Mouse (Mus musculus) adrenal gland, postnatal 4 days (tissue): ENCODE data around the gene Rdh5. TPM values are rescaled to one million over a fixed set of nuclear protein-coding genes. Genes with fewer than 3 reads are reported as not detected.

Source experiments
- DNase-seq, 2 experiments: peaks; one replicate each; pipeline ENCODE4 v3.0.0; 2021 to 2022; ENCODE audit warnings: low spot score in 2 of 2, mixed read lengths in 2 of 2
- total RNA-seq, 2 experiments: library from RNA; stranded (reverse); gene quantifications; 2 replicates each; pipeline ENCODE4 v1.2.3; 2021

Gene Rdh5
- total RNA-seq, 2 experiments from 2014 or later, result 13.5 to 24.2 TPM

GRCm38 (mm10) chr10:128931441-128931840 lies 8.8 kb upstream of the Rdh5 start:
- DNase-seq, result no peak

GRCm38 (mm10) chr10:128929638-128930378 lies 7.1 kb upstream of the Rdh5 start:
- no peak for DNase-seq

GRCm38 (mm10) chr10:128928356-128928755 lies 5.7 kb upstream of the Rdh5 start:
- no peak for DNase-seq

GRCm38 (mm10) chr10:128923935-128924334 lies 1.2 kb upstream of the Rdh5 start, which contains the start of gene Bloc1s1:
Bloc1s1 (minus strand) TSS chr10:128924035.
- DNase-seq, result no peak

GRCm38 (mm10) chr10:128923013-128923691 lies 464 bp upstream of the Rdh5 start:
- peak; percentile 91 to 97 for DNase-seq

- DNase-seq, result no peak
Observed at GRCm38 (mm10) chr10:128921883-128922821, 536 bp downstream of the Rdh5 start.

- DNase-seq, result no peak
Observed at GRCm38 (mm10) chr10:128921251-128921650, 1.4 kb downstream of the Rdh5 start.

GRCm38 (mm10) chr10:128920736-128921161 lies 1.9 kb downstream of the Rdh5 start:
- DNase-seq, result no peak

- DNase-seq, result no peak
Observed at GRCm38 (mm10) chr10:128919966-128920365, 2.7 kb downstream of the Rdh5 start.

- no peak for DNase-seq
Observed at GRCm38 (mm10) chr10:128919203-128919631, 3.5 kb downstream of the Rdh5 start.

GRCm38 (mm10) chr10:128918246-128918645 lies 4.4 kb downstream of the Rdh5 start:
- DNase-seq, result no peak

GRCm38 (mm10) chr10:128917400-128917799 lies 5.3 kb downstream of the Rdh5 start:
- DNase-seq, result no peak

- no peak for DNase-seq
Observed at GRCm38 (mm10) chr10:128916665-128917064, 6.0 kb downstream of the Rdh5 start.

GRCm38 (mm10) chr10:128915550-128915949 lies 7.1 kb downstream of the Rdh5 start:
- no peak for DNase-seq

- DNase-seq, result no peak
Observed at GRCm38 (mm10) chr10:128913696-128914095, 9.0 kb downstream of the Rdh5 start.

GRCm38 (mm10) chr10:128913219-128913618 lies 9.5 kb downstream of the Rdh5 start:
- peak; percentile 74 to 82 for DNase-seq

GRCm38 (mm10) chr10:128912791-128913190 lies 9.9 kb downstream of the Rdh5 start:
- DNase-seq, result no peak

GRCm38 (mm10) chr10:128912268-128912667 lies 10.4 kb downstream of the Rdh5 start:
- no peak for DNase-seq

GRCm38 (mm10) chr10:128911430-128911829 lies 11.3 kb downstream of the Rdh5 start:
- no peak for DNase-seq

GRCm38 (mm10) chr10:128910066-128910841 lies 12.4 kb downstream of the Rdh5 start:
- no peak for DNase-seq
